Mouse (Mus musculus) stomach, postnatal 0 days (tissue): Measurements from ENCODE around the gene Zfp366. TPM values are rescaled to one million over a fixed set of nuclear protein-coding genes. Genes with fewer than 3 reads are reported as not detected.
A peak's percentile ranks its signal among the peaks of the same experiment; 100 is the strongest.

ENCODE experiments used
- ATAC-seq: fragments of 200-750 bp; cut with Nextera tagmentation; 2 replicates; pipeline ENCODE4 v1.8.0; 2017; ENCODE audit not compliant: low FRiP score, low TSS enrichment
- DNase-seq: peaks from one replicate; pipeline ENCODE4 v3.0.0-alpha.2; 2016; ENCODE audit warnings: low spot score
- H3K27ac ChIP-seq: fragments of 300-500 bp; sonication (generic); replicated peaks from 2 replicates; pipeline ENCODE4 v1.5.1; 2014; ENCODE audit warnings: mild to moderate bottlenecking, control low read depth
- H3K27me3 ChIP-seq: fragments of 300-500 bp; sonication (generic); 2 replicates; pipeline ENCODE4 v1.6.1; 2014; ENCODE audit warnings: low read length; ENCODE audit not compliant: control insufficient read depth, insufficient read depth
- H3K36me3 ChIP-seq: fragments of 300-500 bp; sonication (generic); 2 replicates; pipeline ENCODE4 v1.6.1; 2014; ENCODE audit warnings: low read length, mixed read lengths; ENCODE audit not compliant: control insufficient read depth, insufficient read depth
- H3K4me1 ChIP-seq: fragments of 300-500 bp; sonication (generic); replicated peaks from 2 replicates; pipeline ENCODE4 v1.6.1; 2014; ENCODE audit warnings: antibody characterized with exemption; ENCODE audit not compliant: control insufficient read depth, insufficient read depth
- H3K4me2 ChIP-seq: fragments of 300-500 bp; sonication (generic); replicated peaks from 2 replicates; pipeline ENCODE4 v1.6.1; 2014; ENCODE audit warnings: low read depth, mild to moderate bottlenecking, control low read depth, moderate library complexity
- H3K4me3 ChIP-seq: fragments of 300-500 bp; sonication (generic); 2 replicates; pipeline ENCODE4 v1.5.1; 2014; ENCODE audit warnings: low read depth, low read length, control low read depth
- H3K9ac ChIP-seq: fragments of 300-500 bp; sonication (generic); 2 replicates; pipeline ENCODE4 v1.6.1; 2014; ENCODE audit warnings: mild to moderate bottlenecking, low read length, control low read depth, mixed read lengths
- H3K9me3 ChIP-seq: fragments of 300-500 bp; sonication (generic); 2 replicates; pipeline ENCODE4 v1.6.1; 2016; ENCODE audit warnings: low read length; ENCODE audit not compliant: control insufficient read depth
- CTCF ChIP-seq: IDR thresholded peaks from 2 replicates; pipeline ENCODE4 v1.5.1; 2016; ENCODE audit warnings: antibody characterized with exemption, low read depth, mild to moderate bottlenecking, moderate library complexity
- EP300 ChIP-seq: optimal IDR thresholded peaks from 2 replicates; pipeline ENCODE3; 2016; ENCODE audit warnings: antibody characterized with exemption
- WGBS: fragments of 180-500 bp; shearing (Covaris S2); extraction: QIAGEN DNeasy Blood & Tissue Kit; methylation state at CpG from one replicate; pipeline ENCODE4 v1.1.7; 2014; 5-methylcytosine and 5-hydroxymethylcytosine counted together
- polyA plus RNA-seq: library from polyadenylated mRNA; unstranded; fragments of >200 nt; fragmentation: Nextera tagmentation; extraction: Ambion mirVana; gene quantifications from 2 replicates; pipeline ENCODE4 v1.2.1, GENCODE M21; 2015

Gene Zfp366
- polyA plus RNA-seq, 1 experiment from 2014 or later, result 0.25 TPM

DNA sequence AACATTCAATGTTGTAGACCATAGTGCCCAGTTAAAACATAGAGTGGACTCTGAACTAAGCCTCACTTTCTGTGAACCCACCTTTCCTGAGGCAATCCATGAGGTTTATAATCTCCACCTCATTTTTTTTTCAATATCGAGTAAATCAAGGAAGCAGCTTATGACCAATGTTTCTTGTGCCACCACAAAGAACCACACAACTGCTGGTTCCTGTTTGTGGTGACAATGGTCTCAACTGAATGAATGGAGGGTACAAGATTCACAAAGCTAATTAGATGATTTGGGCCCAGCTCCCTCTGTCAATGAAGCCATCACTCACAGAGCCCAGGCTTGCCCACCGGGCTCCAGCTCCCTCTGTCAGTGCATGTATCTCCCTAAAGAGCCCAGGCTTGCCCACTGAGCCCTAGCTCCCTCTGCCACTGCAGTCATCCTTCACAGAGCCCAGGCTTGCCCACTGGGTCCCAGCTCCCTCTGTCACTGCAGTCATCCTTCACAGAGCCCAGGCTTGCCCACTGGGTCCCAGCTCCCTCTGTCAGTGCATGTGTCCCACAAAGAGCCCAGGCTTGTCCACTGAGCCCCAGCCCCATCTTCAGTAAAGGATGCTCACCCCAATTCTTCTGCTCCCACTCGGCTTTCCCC lies 1.2 kb upstream of the Zfp366 start:
- Histone ChIP-seq H3K4me3 (no peak overlapping the region), H3K9me3 (no peaks in the 10 kb centered on the region), H3K4me2 (no peak overlapping the region), H3K27ac (no peak overlapping the region), H3K36me3 (no peaks in the 10 kb centered on the region), H3K9ac (no peak overlapping the region), H3K4me1 (no peaks in the 10 kb centered on the region; the same call in 1 of the 2 replicates), H3K27me3 (no peaks in the 10 kb centered on the region)
- TF ChIP-seq EP300, result no peak
- TF ChIP-seq CTCF, result no peak
- ATAC-seq, result no peak
- 83% methylated on average over 3 of the region's 3 CpGs for WGBS
- no peak for DNase-seq

DNA sequence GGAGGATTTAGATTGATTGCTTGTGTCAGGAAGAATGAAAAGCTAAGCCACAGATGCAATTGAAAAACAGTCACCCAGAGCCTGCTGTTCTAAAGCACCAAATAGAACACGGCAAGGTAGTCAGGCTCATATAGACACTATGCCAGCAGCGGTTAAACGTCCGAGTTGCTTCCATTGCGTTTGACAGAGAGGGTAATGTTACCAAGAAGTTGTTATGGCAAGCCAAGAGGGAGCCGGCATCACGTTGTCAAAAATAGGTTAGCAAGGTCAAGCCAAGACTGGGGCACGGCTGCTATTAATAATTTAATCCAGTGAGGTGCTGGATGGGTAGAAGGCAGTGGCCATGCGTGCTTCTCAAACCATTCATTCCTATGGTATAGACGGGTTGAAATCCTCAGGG lies 950 bp downstream of the Zfp366 start:
- Histone ChIP-seq H3K9ac (no peak overlapping the region), H3K4me1 (no peaks in the 10 kb centered on the region; the same call in 1 of the 2 replicates), H3K27ac (no peak overlapping the region), H3K9me3 (no peaks in the 10 kb centered on the region), H3K36me3 (no peaks in the 10 kb centered on the region), H3K4me2 (no peak overlapping the region), H3K27me3 (no peaks in the 10 kb centered on the region), H3K4me3 (no peak overlapping the region)
- WGBS, result 76% methylated on average over 10 of the region's 10 CpGs
- TF ChIP-seq EP300 (no peak), CTCF (no peak)
- no peak for DNase-seq
- no peak for ATAC-seq

DNA sequence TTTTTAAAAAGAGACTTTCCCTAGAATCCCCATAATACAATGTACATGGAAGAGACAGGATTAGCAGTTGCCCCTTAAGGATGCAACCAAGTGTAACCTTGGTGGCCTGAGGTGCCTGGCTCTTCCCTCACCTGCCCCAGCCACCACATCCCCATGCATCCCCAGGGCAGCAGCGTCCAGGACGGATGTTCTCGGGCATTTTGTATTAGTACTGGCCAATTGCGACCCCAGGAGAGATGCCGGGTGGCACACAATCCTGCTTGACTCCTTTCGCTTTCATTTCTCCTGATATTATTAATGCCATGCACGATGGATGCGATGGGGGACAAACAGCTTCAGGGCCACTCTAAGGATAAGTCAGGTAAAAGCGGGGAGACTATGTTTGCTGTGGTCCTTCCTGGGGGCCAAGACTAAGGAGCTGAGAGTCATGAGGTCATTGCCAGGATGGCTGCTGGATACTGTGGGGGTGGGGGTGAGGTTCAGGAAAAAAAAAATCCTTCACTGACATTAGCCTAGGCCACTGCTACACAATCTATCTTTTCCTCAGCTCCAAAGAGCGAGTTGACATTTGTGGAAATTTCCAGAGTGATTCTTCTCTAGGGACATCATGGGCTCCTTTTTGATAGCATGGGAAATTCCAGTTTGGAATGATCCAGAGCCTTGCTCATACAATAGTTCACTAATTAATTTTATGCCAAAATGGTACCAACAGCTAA lies 1.7 kb downstream of the Zfp366 start:
- WGBS, result 93% methylated on average over 10 of the region's 10 CpGs
- no peak for DNase-seq
- no peaks in the 10 kb centered on the region; the same call in 1 of the 2 replicates for H3K4me1 ChIP-seq
- no peak for TF ChIP-seq CTCF
- TF ChIP-seq EP300, result no peak
- H3K4me2 ChIP-seq, result peak overlapping the region; percentile 20; the same call in 1 of the 2 replicates
- H3K9me3 ChIP-seq, result no peaks in the 10 kb centered on the region
- ATAC-seq, result no peak
- H3K4me3 ChIP-seq, result no peak overlapping the region
- no peaks in the 10 kb centered on the region for H3K27me3 ChIP-seq
- H3K27ac ChIP-seq, result 0 out of 2 replicates have a peak overlapping the region, but pooled peaks have one; percentile 2
- no peaks in the 10 kb centered on the region for H3K36me3 ChIP-seq
- no peak overlapping the region for H3K9ac ChIP-seq

DNA sequence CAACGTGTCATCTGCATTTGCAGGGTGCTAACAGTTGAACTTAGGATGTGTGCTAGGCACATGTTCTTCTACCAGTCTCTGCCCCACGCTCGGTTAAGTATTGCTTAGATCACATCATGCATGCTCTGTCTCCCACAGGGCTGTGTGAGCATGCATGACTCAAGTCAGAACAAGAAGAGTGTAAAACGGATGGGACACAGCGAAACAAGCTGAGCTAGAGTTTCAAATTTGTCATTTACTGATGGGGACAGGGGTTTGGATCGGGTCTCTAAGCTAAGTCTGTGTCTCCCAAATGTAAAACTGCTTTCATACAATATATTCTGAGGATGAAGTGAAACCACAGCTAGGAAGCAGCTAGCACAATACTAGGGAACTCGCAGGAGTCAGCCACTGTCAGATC lies 2.2 kb downstream of the Zfp366 start:
- no peak for TF ChIP-seq EP300
- TF ChIP-seq CTCF, result no peak
- H3K27ac ChIP-seq, result no peak overlapping the region
- H3K4me2 ChIP-seq, result no peak overlapping the region
- DNase-seq (no peak), ATAC-seq (no peak)
- WGBS, result 76% methylated on average over 7 of the region's 7 CpGs
- H3K4me1 ChIP-seq, result no peaks in the 10 kb centered on the region; the same call in 1 of the 2 replicates
- H3K27me3 ChIP-seq, result no peaks in the 10 kb centered on the region
- H3K4me3 ChIP-seq, result no peak overlapping the region
- H3K9me3 ChIP-seq, result no peaks in the 10 kb centered on the region
- H3K36me3 ChIP-seq, result no peaks in the 10 kb centered on the region
- no peak overlapping the region for H3K9ac ChIP-seq

DNA sequence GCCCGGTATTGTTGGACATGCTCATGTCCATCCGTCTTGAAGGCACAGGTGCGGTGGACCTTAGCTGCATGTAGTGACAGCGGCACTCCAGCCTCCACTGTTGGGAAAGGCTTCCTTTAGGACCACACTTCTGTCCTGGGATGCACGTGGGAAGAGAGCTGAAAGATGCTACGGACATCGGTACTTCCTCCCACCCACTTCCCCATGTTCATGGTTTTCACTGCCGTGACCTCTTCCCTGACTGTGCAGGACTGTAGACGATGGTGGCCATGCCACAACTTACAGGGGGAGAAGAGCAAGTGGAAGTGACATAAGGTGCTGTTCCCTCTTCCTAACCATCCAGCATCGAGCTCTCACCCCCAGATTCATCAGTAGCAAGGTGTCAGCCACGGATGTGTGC lies 2.8 kb downstream of the Zfp366 start:
- Histone ChIP-seq H3K36me3 (no peaks in the 10 kb centered on the region), H3K9me3 (no peaks in the 10 kb centered on the region), H3K9ac (no peak overlapping the region), H3K27ac (no peak overlapping the region), H3K4me3 (no peak overlapping the region), H3K4me2 (no peak overlapping the region), H3K4me1 (no peaks in the 10 kb centered on the region; the same call in 1 of the 2 replicates), H3K27me3 (no peaks in the 10 kb centered on the region)
- 84% methylated on average over 11 of the region's 11 CpGs for WGBS
- DNase-seq (no peak), ATAC-seq (no peak)
- TF ChIP-seq CTCF, result no peak
- TF ChIP-seq EP300, result no peak

DNA sequence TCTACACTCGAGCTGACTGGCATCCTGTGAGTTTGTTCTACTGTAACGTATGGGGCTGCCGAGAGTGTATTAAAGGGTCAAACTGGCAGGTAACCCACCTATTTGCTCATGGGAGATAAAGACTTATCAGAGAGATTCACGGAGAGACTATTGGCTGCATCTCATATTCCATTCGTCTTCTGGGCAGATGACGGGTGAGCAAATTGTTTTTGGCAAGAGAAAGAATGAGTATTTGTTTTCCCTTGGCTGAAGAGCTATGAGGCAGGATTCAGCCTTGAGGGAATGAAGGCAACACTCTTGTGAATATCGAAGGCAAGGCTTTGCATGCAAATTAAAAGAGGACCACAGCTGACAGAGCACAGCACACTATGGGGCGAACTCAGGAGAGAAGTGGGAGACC lies 4.0 kb downstream of the Zfp366 start:
- no peak for DNase-seq
- 44% methylated on average over 8 of the region's 8 CpGs for WGBS
- Histone ChIP-seq H3K36me3 (no peaks in the 10 kb centered on the region), H3K4me1 (no peaks in the 10 kb centered on the region; the same call in 1 of the 2 replicates), H3K27me3 (no peaks in the 10 kb centered on the region), H3K9ac (no peak overlapping the region), H3K4me2 (no peak overlapping the region), H3K9me3 (no peaks in the 10 kb centered on the region), H3K4me3 (no peak overlapping the region), H3K27ac (no peak overlapping the region)
- ATAC-seq, result no peak
- TF ChIP-seq CTCF (no peak), EP300 (no peak)
